Mouse (Mus musculus) cerebellum, adult 2 months (tissue): ENCODE results near the gene Tex52. TPM values are rescaled to one million over a fixed set of nuclear protein-coding genes. Genes with fewer than 3 reads are reported as not detected.
"Not testable (repeated sequence)": the region's sequence is repeated elsewhere in the genome, so short reads cannot be mapped to it uniquely, and the experiment has no call there.

Experiments used
- DNase-seq, 2 experiments: peaks; one replicate each; pipeline ENCODE4 v3.0.0; 2021
- H3K27ac ChIP-seq: fragments of 200-500 bp; 2 replicates; pipeline ENCODE4 v1.5.1; 2012; ENCODE audit warnings: low read length, control low read depth, inconsistent platforms; ENCODE audit not compliant: insufficient read depth
- H3K27me3 ChIP-seq: fragments of 200-500 bp; 2 replicates; pipeline ENCODE4 v1.6.1; 2012; ENCODE audit warnings: inconsistent platforms, mild to moderate bottlenecking, low read length, moderate library complexity; ENCODE audit not compliant: control insufficient read depth, insufficient read depth
- H3K4me1 ChIP-seq: fragments of 200-500 bp; 2 replicates; pipeline ENCODE4 v1.6.1; 2011; ENCODE audit warnings: low read length; ENCODE audit not compliant: control insufficient read depth, insufficient read depth
- H3K4me3 ChIP-seq: fragments of 200-500 bp; replicated peaks from 2 replicates; pipeline ENCODE3; 2011; ENCODE audit warnings: mild to moderate bottlenecking, low read depth, low read length, control low read depth; ENCODE audit not compliant: insufficient read depth
- CTCF ChIP-seq: fragments of 200-500 bp; IDR thresholded peaks from 2 replicates; pipeline ENCODE4 v1.5.1; 2011; ENCODE audit warnings: low read depth, mild to moderate bottlenecking, control low read depth, low read length, moderate library complexity, borderline replicate concordance; ENCODE audit not compliant: insufficient read depth
- POLR2A ChIP-seq: fragments of 200-500 bp; IDR thresholded peaks from 2 replicates; pipeline ENCODE4 v1.6.1; 2011; ENCODE audit warnings: low read length, control low read depth, borderline replicate concordance; ENCODE audit not compliant: insufficient read depth
- WGBS: fragments of 180-500 bp; shearing (Covaris S2); methylation state at CpG from one replicate; pipeline ENCODE4 v1.1.7; 2018; 5-methylcytosine and 5-hydroxymethylcytosine counted together
- polyA plus RNA-seq: library from polyadenylated mRNA; depleted of rRNA; stranded (reverse); fragments of >200 nt; gene quantifications from 2 replicates; pipeline ENCODE4 v1.2.3, GENCODE M21; 2012

Gene Tex52
- polyA plus RNA-seq, 1 experiment, result 8.0 TPM

GRCm38 (mm10) chr6:128363007-128363825 is 12.0 kb upstream of the Tex52 start:
- no peak for TF ChIP-seq CTCF
- TF ChIP-seq POLR2A, result no peak
- Histone ChIP-seq H3K4me3 (peak overlapping the region; percentile 10), H3K27me3 (no peaks in the 10 kb centered on the region), H3K4me1 (peaks cover 3% of the 10 kb centered on the region; the same call in 1 of the 2 replicates), H3K27ac (no peak overlapping the region)
- no peak for DNase-seq
- under 1% methylated on average over 43 of the region's 46 CpGs for WGBS

GRCm38 (mm10) chr6:128364721-128365120 is 10.5 kb upstream of the Tex52 start:
- DNase-seq, result no peak
- 67% methylated on average over 6 of the region's 6 CpGs for WGBS
- TF ChIP-seq POLR2A (no peak), CTCF (no peak)
- no peak overlapping the region for H3K27ac ChIP-seq
- H3K27me3 ChIP-seq, result no peaks in the 10 kb centered on the region
- peaks cover 3% of the 10 kb centered on the region; the same call in 1 of the 2 replicates for H3K4me1 ChIP-seq
- no peak overlapping the region for H3K4me3 ChIP-seq

- H3K4me3 ChIP-seq, result no peak overlapping the region
- H3K4me1 ChIP-seq, result peaks cover 3% of the 10 kb centered on the region; the same call in 1 of the 2 replicates
- TF ChIP-seq POLR2A, result no peak
- no peak for DNase-seq
- no peaks in the 10 kb centered on the region for H3K27me3 ChIP-seq
- 90% methylated on average over 5 of the region's 5 CpGs for WGBS
- H3K27ac ChIP-seq, result no peak overlapping the region
Observed at GRCm38 (mm10) chr6:128366466-128366865, 8.8 kb upstream of the Tex52 start.

GRCm38 (mm10) chr6:128370040-128370439 is 5.2 kb upstream of the Tex52 start:
- H3K4me3 ChIP-seq, result no peak overlapping the region
- H3K27me3 ChIP-seq, result no peaks in the 10 kb centered on the region
- H3K4me1 ChIP-seq, result no peaks in the 10 kb centered on the region
- H3K27ac ChIP-seq, result no peak overlapping the region
- TF ChIP-seq CTCF (peak; percentile 10; the same call in 1 of the 2 replicates), POLR2A (no peak)
- WGBS, result 63% methylated on average over 5 of the region's 5 CpGs
- DNase-seq, result no peak

- TF ChIP-seq CTCF, result no peak
- no peak for TF ChIP-seq POLR2A
- no peak for DNase-seq
- WGBS, result 86% methylated on average over 17 of the region's 17 CpGs
- no peak overlapping the region for H3K27ac ChIP-seq
- H3K4me1 ChIP-seq, result no peaks in the 10 kb centered on the region
- no peak overlapping the region for H3K4me3 ChIP-seq
- no peaks in the 10 kb centered on the region for H3K27me3 ChIP-seq
Observed at GRCm38 (mm10) chr6:128376371-128377085, 1.3 kb downstream of the Tex52 start.

GRCm38 (mm10) chr6:128379636-128380035 is 4.4 kb downstream of the Tex52 start:
- 81% methylated on average over 16 of the region's 16 CpGs for WGBS

GRCm38 (mm10) chr6:128380594-128381167 is 5.4 kb downstream of the Tex52 start:
- H3K4me1 ChIP-seq, H3K4me3 ChIP-seq, H3K27me3 ChIP-seq, DNase-seq, H3K27ac ChIP-seq: not testable (repeated sequence)
- 81% methylated on average over 1 of the region's 1 CpGs for WGBS

More at GRCm38 (mm10) chr6:128379636-128380035, 4.4 kb downstream of the Tex52 start:
- no peak overlapping the region for H3K27ac ChIP-seq
- no peak for DNase-seq
- no peaks in the 10 kb centered on the region for H3K27me3 ChIP-seq
- H3K4me1 ChIP-seq, result no peaks in the 10 kb centered on the region
- TF ChIP-seq POLR2A (no peak), CTCF (no peak)
- no peak overlapping the region for H3K4me3 ChIP-seq
